Mouse (Mus musculus) forebrain, embryonic 16.5 days (tissue): ENCODE results near the gene B4galnt1. TPM values are rescaled to one million over a fixed set of nuclear protein-coding genes. Genes with fewer than 3 reads are reported as not detected.
A peak's percentile ranks its signal among the peaks of the same experiment; 100 is the strongest.

Experiments used
- ATAC-seq: fragments of 200-750 bp; cut with Nextera tagmentation; 2 replicates; pipeline ENCODE4 v1.8.0; 2017; ENCODE audit warnings: mild to moderate bottlenecking, moderate library complexity
- H3K27ac ChIP-seq: fragments of 300-500 bp; sonication (generic); 2 replicates; pipeline ENCODE4 v1.5.1; 2014; ENCODE audit warnings: low read length, control low read depth
- H3K27me3 ChIP-seq: fragments of 300-500 bp; sonication (generic); replicated peaks from 2 replicates; pipeline ENCODE4 v1.6.1; 2014; ENCODE audit warnings: low read length; ENCODE audit not compliant: control insufficient read depth, insufficient read depth
- H3K36me3 ChIP-seq: fragments of 300-500 bp; sonication (generic); 2 replicates; pipeline ENCODE4 v1.6.1; 2014; ENCODE audit not compliant: control insufficient read depth, insufficient read depth
- H3K4me1 ChIP-seq: fragments of 300-500 bp; sonication (generic); replicated peaks from 2 replicates; pipeline ENCODE4 v1.6.1; 2014; ENCODE audit warnings: low read length; ENCODE audit not compliant: control insufficient read depth, insufficient read depth
- H3K4me2 ChIP-seq: fragments of 300-500 bp; sonication (generic); 2 replicates; pipeline ENCODE4 v1.6.1; 2014; ENCODE audit warnings: mild to moderate bottlenecking, low read length, control low read depth
- H3K4me3 ChIP-seq: fragments of 300-500 bp; sonication (generic); replicated peaks from 2 replicates; pipeline ENCODE4 v1.5.1; 2014; ENCODE audit warnings: mild to moderate bottlenecking, low read length, control low read depth
- H3K9ac ChIP-seq: fragments of 300-500 bp; sonication (generic); replicated peaks from 2 replicates; pipeline ENCODE4 v1.6.1; 2014; ENCODE audit warnings: low read depth, low read length, control low read depth
- H3K9me3 ChIP-seq: fragments of 300-500 bp; sonication (generic); 2 replicates; pipeline ENCODE4 v1.6.1; 2016; ENCODE audit warnings: low read length; ENCODE audit not compliant: control insufficient read depth
- WGBS: fragments of 180-500 bp; shearing (Covaris S2); extraction: QIAGEN DNeasy Blood & Tissue Kit; methylation state at CpG from one replicate; pipeline ENCODE4 v1.1.7; 2014; 5-methylcytosine and 5-hydroxymethylcytosine counted together
- polyA plus RNA-seq: library from polyadenylated mRNA; unstranded; fragments of >200 nt; fragmentation: Nextera tagmentation; extraction: Ambion mirVana; gene quantifications from 2 replicates; pipeline ENCODE4 v1.2.1, GENCODE M21; 2015

The B4galnt1 gene
- polyA plus RNA-seq, 1 experiment from 2014 or later, result 45.8 TPM

GRCm38 (mm10) chr10:127204589-127204988, 39.6 kb downstream of the B4galnt1 start:
- H3K27me3 ChIP-seq, result no peaks in the 10 kb centered on the region
- no peak overlapping the region for H3K4me3 ChIP-seq
- no peaks in the 10 kb centered on the region for H3K4me1 ChIP-seq
- WGBS, result 93% methylated on average over 5 of the region's 5 CpGs
- no peaks in the 10 kb centered on the region for H3K9me3 ChIP-seq
- H3K4me2 ChIP-seq, result no peak overlapping the region
- peaks cover 26% of the 10 kb centered on the region for H3K36me3 ChIP-seq
- no peak for ATAC-seq
- no peak overlapping the region for H3K27ac ChIP-seq
- no peak overlapping the region for H3K9ac ChIP-seq

- WGBS, result 93% methylated on average over 10 of the region's 10 CpGs
- Histone ChIP-seq H3K4me1 (peaks cover 4% of the 10 kb centered on the region), H3K36me3 (peaks cover 24% of the 10 kb centered on the region), H3K4me2 (no peak overlapping the region), H3K27me3 (no peaks in the 10 kb centered on the region), H3K9me3 (no peaks in the 10 kb centered on the region), H3K4me3 (no peak overlapping the region), H3K9ac (no peak overlapping the region), H3K27ac (no peak overlapping the region)
- no peak for ATAC-seq
Measured at GRCm38 (mm10) chr10:127205373-127205772, 40.3 kb downstream of the B4galnt1 start.

GRCm38 (mm10) chr10:127208921-127209320, 43.9 kb downstream of the B4galnt1 start:
- Histone ChIP-seq H3K4me3 (no peak overlapping the region), H3K4me1 (peaks cover 14% of the 10 kb centered on the region), H3K27ac (no peak overlapping the region), H3K4me2 (no peak overlapping the region), H3K9me3 (no peaks in the 10 kb centered on the region), H3K36me3 (peaks cover 15% of the 10 kb centered on the region), H3K27me3 (no peaks in the 10 kb centered on the region), H3K9ac (no peak overlapping the region)
- no peak for ATAC-seq
- 85% methylated on average over 4 of the region's 4 CpGs for WGBS

GRCm38 (mm10) chr10:127209928-127210570, 45.0 kb downstream of the B4galnt1 start:
- no peaks in the 10 kb centered on the region for H3K9me3 ChIP-seq
- WGBS, result 89% methylated on average over 13 of the region's 13 CpGs
- H3K9ac ChIP-seq, result no peak overlapping the region
- peaks cover 14% of the 10 kb centered on the region for H3K4me1 ChIP-seq
- no peak for ATAC-seq
- H3K36me3 ChIP-seq, result peaks cover 8% of the 10 kb centered on the region
- no peaks in the 10 kb centered on the region for H3K27me3 ChIP-seq
- H3K4me3 ChIP-seq, result no peak overlapping the region
- H3K27ac ChIP-seq, result no peak overlapping the region
- peak overlapping the region; percentile 69 for H3K4me2 ChIP-seq

- peak; percentile 49 for ATAC-seq
- Histone ChIP-seq H3K36me3 (0 out of 2 replicates have a peak, but pooled peaks cover 2% of the 10 kb centered on the region), H3K4me1 (peaks cover 14% of the 10 kb centered on the region), H3K9ac (peak overlapping the region; percentile 85), H3K9me3 (no peaks in the 10 kb centered on the region), H3K4me3 (peak overlapping the region; percentile 91), H3K4me2 (peak overlapping the region; percentile 69), H3K27me3 (no peaks in the 10 kb centered on the region), H3K27ac (no peak overlapping the region)
- under 1% methylated on average over 25 of the region's 25 CpGs for WGBS
Measured at GRCm38 (mm10) chr10:127210961-127211405, 46.0 kb downstream of the B4galnt1 start.

- no peaks in the 10 kb centered on the region for H3K9me3 ChIP-seq
- peak within 1 kb of the TSS; percentile 69 for H3K4me2 ChIP-seq
- H3K27me3 ChIP-seq, result no peaks in the 10 kb centered on the region
- peak within 1 kb of the TSS; percentile 85 for H3K9ac ChIP-seq
- 1% methylated on average over 47 of the region's 47 CpGs for WGBS
- peak; percentile 96 for ATAC-seq
- H3K4me1 ChIP-seq, result peaks cover 14% of the 10 kb centered on the region
- H3K36me3 ChIP-seq, result 0 out of 2 replicates have a peak, but pooled peaks cover 2% of the 10 kb centered on the region
- H3K27ac ChIP-seq, result no peak within 1 kb of the TSS; the same call in 1 of the 2 replicates
- H3K4me3 ChIP-seq, result peak within 1 kb of the TSS; percentile 91
Measured at GRCm38 (mm10) chr10:127211414-127211854, 46.4 kb downstream of the B4galnt1 start, which contains the start of gene Pip4k2c. Gene Pip4k2c, minus strand, starts transcription at chr10:127211585.

- no peak for ATAC-seq
- Histone ChIP-seq H3K9me3 (no peaks in the 10 kb centered on the region), H3K4me2 (no peak overlapping the region), H3K9ac (no peak overlapping the region), H3K36me3 (no peaks in the 10 kb centered on the region), H3K27ac (no peak overlapping the region), H3K27me3 (no peaks in the 10 kb centered on the region), H3K4me3 (no peak overlapping the region), H3K4me1 (peaks cover 14% of the 10 kb centered on the region)
- WGBS, result 92% methylated on average over 8 of the region's 8 CpGs
Measured at GRCm38 (mm10) chr10:127213272-127213671, 48.2 kb downstream of the B4galnt1 start.

- Histone ChIP-seq H3K4me1 (peaks cover 14% of the 10 kb centered on the region), H3K4me2 (no peak overlapping the region), H3K36me3 (no peaks in the 10 kb centered on the region), H3K9me3 (no peaks in the 10 kb centered on the region), H3K27me3 (no peaks in the 10 kb centered on the region), H3K4me3 (no peak overlapping the region), H3K27ac (no peak overlapping the region), H3K9ac (no peak overlapping the region)
- ATAC-seq, result no peak
- 81% methylated on average over 13 of the region's 13 CpGs for WGBS
Measured at GRCm38 (mm10) chr10:127213704-127214421, 48.8 kb downstream of the B4galnt1 start.

GRCm38 (mm10) chr10:127214422-127214803, 49.4 kb downstream of the B4galnt1 start:
- Histone ChIP-seq H3K4me1 (peaks cover 14% of the 10 kb centered on the region), H3K4me3 (no peak overlapping the region), H3K4me2 (no peak overlapping the region), H3K9me3 (no peaks in the 10 kb centered on the region), H3K36me3 (no peaks in the 10 kb centered on the region), H3K9ac (no peak overlapping the region), H3K27ac (no peak overlapping the region), H3K27me3 (no peaks in the 10 kb centered on the region)
- ATAC-seq, result no peak
- 71% methylated on average over 1 of the region's 1 CpGs for WGBS
